Mouse (Mus musculus): ENCODE results near the gene Magi1. TPM values are rescaled to one million over a fixed set of nuclear protein-coding genes. Genes with fewer than 3 reads are reported as not detected.
"Not testable (repeated sequence)": the region's sequence is repeated elsewhere in the genome, so short reads cannot be mapped to it uniquely, and the experiment has no call there.

Magi1 gene
- polyA plus RNA-seq, 1 experiment from 2014 or later = 11.7 TPM

DNA sequence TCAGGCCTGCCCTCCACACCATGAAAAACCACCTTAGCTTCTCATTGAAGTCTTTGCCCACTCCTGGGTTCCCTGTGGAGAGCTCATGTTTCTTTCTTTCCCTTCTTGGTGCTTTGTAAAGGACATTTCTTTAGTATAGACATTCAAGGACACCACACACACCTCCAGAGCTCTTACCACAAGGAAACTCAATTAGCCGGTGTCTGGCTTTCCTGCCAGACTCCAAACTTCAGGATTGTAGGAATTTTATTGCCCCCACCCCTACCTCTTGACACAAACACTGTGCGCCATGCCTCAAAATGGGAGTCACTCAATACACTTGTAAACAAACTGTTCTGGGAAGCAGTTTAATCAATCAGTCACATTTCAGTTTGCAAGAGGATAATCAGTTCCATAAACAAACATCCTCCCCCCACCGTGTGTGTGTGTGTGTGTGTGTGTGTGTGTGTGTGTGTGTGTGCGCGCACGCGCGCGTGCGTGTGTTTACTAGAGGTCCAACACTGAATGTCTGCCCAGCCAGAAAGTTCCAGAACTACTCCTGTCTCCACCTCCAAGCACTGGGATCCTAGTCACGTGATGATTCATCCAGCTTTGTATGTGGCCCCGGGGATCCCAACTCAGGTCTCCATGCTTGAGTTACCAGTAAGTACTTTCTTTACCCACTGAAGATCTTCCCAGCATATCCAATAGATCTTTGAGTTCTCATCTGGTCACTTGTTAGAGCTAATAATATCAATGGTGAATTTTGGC, 618.5 kb downstream of the Magi1 start:
- no peak for DNase-seq (ENCODE audit: low spot score)
- Histone ChIP-seq H3K9ac (ENCODE audit: low read length) (no peak overlapping the region), H3K4me2 (ENCODE audit: low read length) (no peak overlapping the region), H3K27me3 (replicated peaks; ENCODE audit: control insufficient read depth, insufficient read depth, low read length) (no peaks in the 10 kb centered on the region), H3K27ac (ENCODE audit: low read depth) (no peak overlapping the region), H3K4me1 (replicated peaks; ENCODE audit: control insufficient read depth, insufficient read depth, low read length) (no peaks in the 10 kb centered on the region), H3K4me3 (ENCODE audit: low read depth, low read length) (no peak overlapping the region), H3K36me3 (ENCODE audit: control insufficient read depth, insufficient read depth, low read length) (no peaks in the 10 kb centered on the region), H3K9me3 (ENCODE audit: control insufficient read depth, low read length) (no peaks in the 10 kb centered on the region)
- no peak for ATAC-seq (replicated peaks; ENCODE audit: low FRiP score, low TSS enrichment, low read depth)
- 80% methylated on average over 12 of the region's 12 CpGs for WGBS

GRCm38 (mm10) chr6:93661139-93661538, 622.6 kb downstream of the Magi1 start:
- 74% methylated on average over 1 of the region's 1 CpGs for WGBS
- ATAC-seq (replicated peaks; ENCODE audit: low FRiP score, low TSS enrichment, low read depth) (no peak), DNase-seq (ENCODE audit: low spot score) (no peak)
- no peak overlapping the region for H3K4me3 ChIP-seq (ENCODE audit: low read depth, low read length)
- H3K4me2 ChIP-seq (ENCODE audit: low read length) = no peak overlapping the region
- H3K9ac ChIP-seq (ENCODE audit: low read length) = no peak overlapping the region
- H3K27me3 ChIP-seq (replicated peaks; ENCODE audit: control insufficient read depth, insufficient read depth, low read length) = no peaks in the 10 kb centered on the region
- H3K27ac ChIP-seq (ENCODE audit: low read depth) = no peak overlapping the region
- H3K36me3 ChIP-seq (ENCODE audit: control insufficient read depth, insufficient read depth, low read length) = no peaks in the 10 kb centered on the region
- no peaks in the 10 kb centered on the region for H3K4me1 ChIP-seq (replicated peaks; ENCODE audit: control insufficient read depth, insufficient read depth, low read length)
- no peaks in the 10 kb centered on the region for H3K9me3 ChIP-seq (ENCODE audit: control insufficient read depth, low read length)

- H3K4me3 ChIP-seq (ENCODE audit: low read depth, low read length) = no peak overlapping the region
- H3K9me3 ChIP-seq (ENCODE audit: control insufficient read depth, low read length) = no peaks in the 10 kb centered on the region
- H3K36me3 ChIP-seq (ENCODE audit: control insufficient read depth, insufficient read depth, low read length) = no peaks in the 10 kb centered on the region
- H3K9ac ChIP-seq (ENCODE audit: low read length) = no peak overlapping the region
- WGBS = 84% methylated on average over 8 of the region's 8 CpGs
- H3K27ac ChIP-seq (ENCODE audit: low read depth) = no peak overlapping the region
- no peak for ATAC-seq (replicated peaks; ENCODE audit: low FRiP score, low TSS enrichment, low read depth)
- no peaks in the 10 kb centered on the region for H3K4me1 ChIP-seq (replicated peaks; ENCODE audit: control insufficient read depth, insufficient read depth, low read length)
- no peaks in the 10 kb centered on the region for H3K27me3 ChIP-seq (replicated peaks; ENCODE audit: control insufficient read depth, insufficient read depth, low read length)
- DNase-seq (ENCODE audit: low spot score) = no peak
- H3K4me2 ChIP-seq (ENCODE audit: low read length) = no peak overlapping the region
Measured at GRCm38 (mm10) chr6:93659534-93659933, 624.2 kb downstream of the Magi1 start.

DNA sequence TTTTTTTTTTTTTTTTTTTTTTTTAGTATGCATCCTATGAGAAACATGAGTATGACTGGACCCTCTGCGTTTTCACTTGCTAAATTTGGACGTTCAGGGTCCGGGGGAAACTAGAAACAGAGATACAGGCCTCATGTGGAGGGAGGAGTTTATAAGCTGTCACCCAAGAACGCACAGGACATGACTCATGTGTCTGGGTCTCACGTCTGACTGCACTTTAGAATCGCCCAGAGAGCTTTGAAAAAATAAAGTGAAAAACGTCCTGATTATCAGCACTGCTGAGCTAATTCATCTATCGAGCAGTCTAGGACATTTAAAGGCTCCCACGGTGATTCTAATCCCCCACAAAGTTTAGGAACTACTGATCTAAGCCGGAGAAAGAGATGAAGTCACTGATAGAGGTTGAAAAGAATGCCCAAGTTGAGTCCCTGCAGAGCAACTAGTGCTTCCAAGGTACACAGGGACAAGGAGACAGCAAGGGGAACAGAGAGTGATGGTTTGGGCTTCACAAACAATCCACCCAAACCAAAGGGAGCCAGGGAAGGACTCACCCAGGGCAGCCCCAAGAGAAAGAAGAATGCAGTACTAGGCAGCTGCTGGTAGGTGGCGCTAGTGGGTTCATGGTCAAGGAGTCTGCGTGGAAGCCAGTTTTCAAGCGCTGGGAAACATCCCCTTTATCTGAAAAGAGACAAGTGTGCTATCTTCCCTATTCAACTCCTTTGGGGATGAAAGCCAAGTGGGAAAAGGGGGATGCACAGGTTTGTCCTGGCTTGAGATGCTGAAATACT, 626.3 kb downstream of the Magi1 start:
- Histone ChIP-seq H3K27me3 (replicated peaks; ENCODE audit: control insufficient read depth, insufficient read depth, low read length) (no peaks in the 10 kb centered on the region), H3K4me2 (ENCODE audit: low read length) (no peak overlapping the region), H3K9ac (ENCODE audit: low read length) (no peak overlapping the region), H3K4me1 (replicated peaks; ENCODE audit: control insufficient read depth, insufficient read depth, low read length) (no peaks in the 10 kb centered on the region), H3K36me3 (ENCODE audit: control insufficient read depth, insufficient read depth, low read length) (no peaks in the 10 kb centered on the region), H3K27ac (ENCODE audit: low read depth) (no peak overlapping the region), H3K9me3 (ENCODE audit: control insufficient read depth, low read length) (no peaks in the 10 kb centered on the region), H3K4me3 (ENCODE audit: low read depth, low read length) (no peak overlapping the region)
- ATAC-seq (replicated peaks; ENCODE audit: low FRiP score, low TSS enrichment, low read depth) (no peak), DNase-seq (ENCODE audit: low spot score) (peak; percentile 83)
- WGBS = 27% methylated on average over 13 of the region's 13 CpGs

GRCm38 (mm10) chr6:93648581-93649230, 635.0 kb downstream of the Magi1 start:
- ATAC-seq (replicated peaks; ENCODE audit: low FRiP score, low TSS enrichment, low read depth) (no peak), DNase-seq (ENCODE audit: low spot score) (no peak)
- H3K4me1 ChIP-seq (replicated peaks; ENCODE audit: control insufficient read depth, insufficient read depth, low read length) = no peaks in the 10 kb centered on the region
- no peak overlapping the region for H3K9ac ChIP-seq (ENCODE audit: low read length)
- no peaks in the 10 kb centered on the region for H3K9me3 ChIP-seq (ENCODE audit: control insufficient read depth, low read length)
- 71% methylated on average over 8 of the region's 8 CpGs for WGBS
- no peak overlapping the region for H3K27ac ChIP-seq (ENCODE audit: low read depth)
- H3K4me2 ChIP-seq (ENCODE audit: low read length) = no peak overlapping the region
- no peaks in the 10 kb centered on the region for H3K36me3 ChIP-seq (ENCODE audit: control insufficient read depth, insufficient read depth, low read length)
- no peak overlapping the region for H3K4me3 ChIP-seq (ENCODE audit: low read depth, low read length)
- H3K27me3 ChIP-seq (replicated peaks; ENCODE audit: control insufficient read depth, insufficient read depth, low read length) = no peaks in the 10 kb centered on the region

DNA sequence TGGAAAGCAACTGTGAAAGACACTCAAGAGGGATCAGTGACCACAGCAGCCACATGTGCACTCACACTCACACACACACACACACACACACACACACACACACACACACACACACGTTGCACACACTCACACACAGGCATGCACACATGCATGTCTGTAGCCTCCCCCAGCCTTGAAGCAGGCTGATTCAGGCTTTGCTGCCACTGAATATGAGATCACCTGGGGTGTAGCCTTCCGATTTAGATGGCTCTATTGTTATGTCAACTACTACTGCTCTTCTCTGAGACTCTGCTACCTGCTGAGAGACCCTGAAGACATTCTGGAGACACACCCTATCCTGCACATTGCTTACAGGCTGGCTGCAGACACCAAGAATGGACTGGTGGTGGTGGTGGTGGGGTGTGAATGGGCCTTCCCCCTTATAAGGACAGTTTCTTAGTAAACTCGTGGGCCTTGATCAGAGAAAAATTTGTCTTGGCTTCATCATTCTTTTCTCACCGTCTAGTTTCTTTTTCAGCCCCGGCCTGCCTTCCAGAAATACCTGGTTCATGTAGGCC, 653.9 kb downstream of the Magi1 start:
- DNase-seq (ENCODE audit: low spot score); H3K27ac ChIP-seq (ENCODE audit: low read depth): not testable (repeated sequence)
- 80% methylated on average over 5 of the region's 5 CpGs for WGBS

DNA sequence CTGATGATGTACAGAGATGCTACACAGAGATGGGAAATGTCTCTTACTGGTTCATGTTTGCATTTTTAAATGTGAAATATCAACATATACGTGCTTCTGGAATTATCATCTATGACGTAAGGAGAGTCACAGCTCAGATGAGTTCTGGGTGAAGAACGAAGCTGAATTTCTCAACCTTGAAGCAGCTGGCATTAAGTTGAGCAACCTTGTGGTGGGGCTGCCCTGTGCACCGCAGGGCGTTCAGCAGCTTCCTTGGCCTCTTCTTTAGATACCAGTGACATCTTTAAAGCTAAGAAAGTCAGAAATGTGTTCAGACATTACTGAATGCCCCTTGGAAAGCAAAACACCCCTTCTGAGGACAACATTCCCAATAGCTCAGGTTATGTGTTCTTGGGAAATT, 656.5 kb downstream of the Magi1 start:
- no peaks in the 10 kb centered on the region for H3K27me3 ChIP-seq (replicated peaks; ENCODE audit: control insufficient read depth, insufficient read depth, low read length)
- H3K4me2 ChIP-seq (ENCODE audit: low read length) = no peak overlapping the region
- no peak overlapping the region for H3K9ac ChIP-seq (ENCODE audit: low read length)
- H3K4me1 ChIP-seq (replicated peaks; ENCODE audit: control insufficient read depth, insufficient read depth, low read length) = peaks cover 5% of the 10 kb centered on the region; the same call in 1 of the 2 replicates
- no peaks in the 10 kb centered on the region for H3K9me3 ChIP-seq (ENCODE audit: control insufficient read depth, low read length)
- DNase-seq (ENCODE audit: low spot score) (no peak), ATAC-seq (replicated peaks; ENCODE audit: low FRiP score, low TSS enrichment, low read depth) (no peak)
- H3K27ac ChIP-seq (ENCODE audit: low read depth) = no peak overlapping the region
- H3K4me3 ChIP-seq (ENCODE audit: low read depth, low read length) = no peak overlapping the region
- 79% methylated on average over 5 of the region's 5 CpGs for WGBS
- no peaks in the 10 kb centered on the region for H3K36me3 ChIP-seq (ENCODE audit: control insufficient read depth, insufficient read depth, low read length)

More for the DNA sequence above, 653.9 kb downstream of the Magi1 start:
- not testable (repeated sequence) for H3K9ac ChIP-seq (ENCODE audit: low read length); H3K27me3 ChIP-seq (replicated peaks; ENCODE audit: control insufficient read depth, insufficient read depth, low read length); H3K4me2 ChIP-seq (ENCODE audit: low read length); H3K4me3 ChIP-seq (ENCODE audit: low read depth, low read length); H3K36me3 ChIP-seq (ENCODE audit: control insufficient read depth, insufficient read depth, low read length); H3K4me1 ChIP-seq (replicated peaks; ENCODE audit: control insufficient read depth, insufficient read depth, low read length); ATAC-seq (replicated peaks; ENCODE audit: low FRiP score, low TSS enrichment, low read depth); H3K9me3 ChIP-seq (ENCODE audit: control insufficient read depth, low read length)
